Mouse (Mus musculus) cortical plate, adult 2 months (tissue): ENCODE data around the gene B3gnt2.

Experiments
- CTCF ChIP-seq: fragments of 200-500 bp; IDR thresholded peaks from 2 replicates; pipeline ENCODE4 v1.5.1; 2011; ENCODE audit warnings: mild to moderate bottlenecking, control low read depth, low read length; ENCODE audit not compliant: insufficient read depth; ENCODE audit errors: extremely low read depth
- POLR2A ChIP-seq: fragments of 200-500 bp; IDR thresholded peaks from 2 replicates; pipeline ENCODE4 v1.6.1; 2011; ENCODE audit warnings: mild to moderate bottlenecking, low read length, control low read depth; ENCODE audit not compliant: insufficient read depth; ENCODE audit errors: extremely low read depth

- TF ChIP-seq CTCF (no peak), POLR2A (no peak)
Observed at GRCm38 (mm10) chr11:22752596-22752995, 108.2 kb downstream of the B3gnt2 start.
